Mouse (Mus musculus): Measurements from ENCODE around the gene S100a2. TPM values are rescaled to one million over a fixed set of nuclear protein-coding genes. Genes with fewer than 3 reads are reported as not detected.

S100a2 gene
- total RNA-seq, 2 experiments from 2014 or later, result not detected

DNA sequence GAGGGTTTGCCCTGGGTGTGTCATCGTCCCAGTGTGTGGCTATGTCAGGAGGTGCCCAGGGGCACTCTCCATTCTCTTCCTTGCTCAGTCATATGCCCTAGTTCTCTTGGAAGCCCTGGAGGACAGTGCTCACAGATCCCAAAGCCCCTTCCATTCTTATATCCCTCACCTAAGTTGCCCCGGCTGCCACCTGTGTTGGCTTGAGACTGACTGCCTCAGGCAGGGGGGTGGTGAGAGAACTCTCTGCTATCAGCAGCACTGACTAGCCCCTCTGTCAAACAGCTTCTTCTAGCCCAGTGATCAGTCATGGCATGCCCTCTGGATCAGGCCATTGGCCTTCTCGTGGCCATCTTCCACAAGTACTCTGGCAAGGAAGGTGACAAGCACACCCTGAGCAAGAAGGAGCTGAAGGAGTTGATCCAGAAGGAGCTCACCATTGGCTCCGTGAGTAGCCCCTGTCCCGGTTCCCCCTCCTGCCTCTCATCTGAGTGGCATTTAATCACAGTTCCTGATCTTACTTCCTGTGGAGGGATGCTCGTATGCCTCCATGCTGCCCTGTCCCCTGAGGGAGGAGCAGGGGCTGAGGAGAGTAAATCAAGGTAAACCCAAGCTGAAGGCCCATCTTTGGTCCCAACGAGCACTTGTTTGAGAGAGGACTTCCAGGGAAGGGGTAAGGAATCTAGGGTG, 23.6 kb downstream of the S100a2 start:
- no peak for DNase-seq
- intact Hi-C loops (cut with DNase I; ENCODE audit: low total_unique reads), result no loop called here

DNA sequence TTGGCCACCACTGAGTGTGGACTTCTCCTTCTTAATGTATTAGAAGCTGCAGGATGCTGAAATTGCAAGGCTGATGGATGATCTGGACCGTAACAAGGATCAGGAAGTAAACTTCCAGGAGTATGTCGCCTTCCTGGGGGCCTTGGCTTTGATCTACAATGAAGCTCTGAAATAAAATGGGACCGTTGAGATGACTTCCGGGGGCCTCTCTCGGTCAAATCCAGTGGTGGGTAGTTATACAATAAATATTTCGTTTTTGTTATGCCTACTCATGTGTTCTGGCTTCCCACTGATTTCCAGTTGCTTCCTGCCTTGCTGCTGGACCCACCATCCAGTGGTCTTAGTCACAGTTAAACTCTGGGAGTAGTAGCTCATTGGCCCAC, 24.1 kb downstream of the S100a2 start:
- no peak for DNase-seq
- intact Hi-C loops (cut with DNase I; ENCODE audit: low total_unique reads), result no loop called here

DNA sequence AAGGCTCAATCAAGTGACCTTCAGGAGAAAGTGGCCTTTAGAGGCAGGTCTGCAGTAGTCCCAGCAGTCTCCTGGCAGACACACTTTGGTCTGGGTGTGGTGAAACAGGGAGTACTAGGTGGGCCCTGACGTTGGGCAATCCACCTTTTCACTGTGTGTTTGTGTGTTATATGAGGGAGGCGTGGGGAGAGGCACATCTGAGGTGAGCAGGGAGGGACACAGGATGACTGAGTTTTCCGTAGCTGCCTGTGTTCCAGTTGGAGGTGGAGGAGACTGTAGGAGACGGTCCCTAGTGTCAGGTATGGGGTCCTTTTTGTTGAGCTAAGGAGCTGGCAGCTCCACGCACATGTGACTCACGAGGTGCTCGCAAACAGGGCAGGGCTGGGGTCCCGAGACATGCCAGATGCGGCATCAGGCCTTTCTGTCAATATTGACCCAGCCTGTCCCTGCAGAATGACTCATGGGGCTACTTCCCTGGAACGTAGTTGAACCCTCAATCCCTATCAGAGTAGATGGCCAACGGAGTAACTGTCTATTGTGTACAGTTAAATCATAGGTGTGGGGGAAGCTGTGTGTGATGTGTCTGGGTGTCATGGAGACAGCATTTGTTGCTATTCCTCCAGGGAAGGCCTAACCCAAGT, 24.7 kb downstream of the S100a2 start:
- intact Hi-C loops (cut with DNase I; ENCODE audit: low total_unique reads), result loop anchor here (5.0 kb wide), 2 partner anchors 32 to 87 kb away; partner anchors contain the start of gene S100a14
- no peak for DNase-seq

DNA sequence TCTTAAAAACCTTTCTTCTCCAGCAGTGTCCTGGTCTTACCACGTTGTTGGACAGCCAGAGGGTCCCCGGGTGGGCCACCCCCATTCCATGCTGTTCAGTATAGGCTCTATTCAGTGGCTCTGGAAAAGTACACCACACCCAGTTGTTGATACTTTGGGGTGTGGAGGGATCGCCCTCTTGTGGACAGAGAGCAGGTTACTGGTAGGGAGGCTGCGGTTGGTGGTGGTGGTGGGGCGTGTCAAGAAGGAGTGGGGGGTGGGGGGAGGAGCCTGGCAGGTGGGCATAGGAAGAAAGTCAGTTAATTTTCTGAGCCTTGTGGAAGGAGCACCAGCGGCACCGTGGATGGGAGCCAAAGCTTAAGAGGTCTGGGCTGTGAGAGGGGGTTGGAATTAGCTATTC, 25.4 kb downstream of the S100a2 start:
- intact Hi-C loops (cut with DNase I; ENCODE audit: low total_unique reads), result loop anchor here (5.0 kb wide), 2 partner anchors 33 to 88 kb away; partner anchors contain the start of gene S100a14
- DNase-seq, result peak; percentile 78

DNA sequence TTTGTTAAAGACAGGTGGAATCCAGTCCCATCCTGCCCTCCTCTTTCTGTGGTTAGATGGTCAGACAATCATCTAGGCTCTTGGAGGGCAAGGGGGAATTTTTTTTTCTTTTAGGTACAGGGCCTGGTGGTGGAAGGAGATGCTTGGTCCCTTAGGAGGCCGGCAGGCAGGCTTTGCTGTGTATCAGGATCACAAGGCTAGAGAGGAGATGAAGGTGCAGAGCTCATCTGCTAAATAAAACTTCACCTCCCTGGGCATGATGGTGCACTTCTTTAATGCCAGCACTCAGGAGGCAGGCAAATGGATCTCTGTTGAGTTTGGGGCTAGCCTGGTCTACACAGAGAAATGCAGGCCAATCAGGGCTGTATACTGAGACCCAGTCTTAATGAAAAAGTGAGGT, 25.9 kb downstream of the S100a2 start:
- DNase-seq, result no peak
- intact Hi-C loops (cut with DNase I; ENCODE audit: low total_unique reads), result loop anchor here (5.0 kb wide), 2 partner anchors 34 to 89 kb away; partner anchors contain the start of gene S100a14

DNA sequence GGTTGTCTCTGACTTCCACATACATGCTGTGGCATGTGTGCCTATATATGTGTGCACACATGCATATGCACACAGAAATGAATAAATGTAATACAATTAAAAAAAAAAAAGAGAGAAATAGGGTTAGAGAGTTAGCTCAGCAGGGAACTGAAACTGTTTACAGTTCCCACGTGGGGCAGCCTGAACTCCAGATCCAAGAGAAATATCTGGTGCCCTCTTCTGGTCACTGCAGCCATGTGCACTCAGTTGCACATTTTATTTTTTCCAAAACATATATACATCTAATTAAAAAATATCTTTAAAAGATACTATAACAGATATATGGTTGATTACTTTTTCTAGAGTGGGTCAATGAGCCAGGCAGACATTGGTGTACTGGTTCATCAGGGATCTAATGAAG, 27.5 kb downstream of the S100a2 start:
- DNase-seq, result no peak
- intact Hi-C loops (cut with DNase I; ENCODE audit: low total_unique reads), result loop anchor here (5.0 kb wide), 2 partner anchors 35 to 90 kb away; partner anchors contain the start of gene S100a14

DNA sequence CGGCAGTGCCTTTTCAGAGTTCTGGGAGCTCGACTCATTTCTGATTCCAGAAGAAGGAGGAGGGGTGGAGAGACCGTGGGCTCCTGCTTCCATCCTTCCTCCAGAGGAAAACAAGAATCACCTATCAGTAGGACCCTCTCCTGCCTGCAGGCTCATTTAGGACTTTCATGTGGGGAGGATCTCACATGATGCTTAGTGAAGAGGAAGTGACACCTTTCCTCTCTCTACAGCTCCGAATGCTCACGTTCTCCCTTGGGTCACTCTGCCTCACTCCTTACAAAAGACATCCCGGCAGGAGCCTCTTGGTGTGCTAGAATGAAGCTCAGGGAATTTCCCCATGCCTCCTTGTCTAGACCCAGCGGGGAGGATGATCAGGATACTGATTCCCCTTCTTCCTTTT, 31.5 kb downstream of the S100a2 start:
- no peak for DNase-seq
- intact Hi-C loops (cut with DNase I; ENCODE audit: low total_unique reads), result no loop called here

DNA sequence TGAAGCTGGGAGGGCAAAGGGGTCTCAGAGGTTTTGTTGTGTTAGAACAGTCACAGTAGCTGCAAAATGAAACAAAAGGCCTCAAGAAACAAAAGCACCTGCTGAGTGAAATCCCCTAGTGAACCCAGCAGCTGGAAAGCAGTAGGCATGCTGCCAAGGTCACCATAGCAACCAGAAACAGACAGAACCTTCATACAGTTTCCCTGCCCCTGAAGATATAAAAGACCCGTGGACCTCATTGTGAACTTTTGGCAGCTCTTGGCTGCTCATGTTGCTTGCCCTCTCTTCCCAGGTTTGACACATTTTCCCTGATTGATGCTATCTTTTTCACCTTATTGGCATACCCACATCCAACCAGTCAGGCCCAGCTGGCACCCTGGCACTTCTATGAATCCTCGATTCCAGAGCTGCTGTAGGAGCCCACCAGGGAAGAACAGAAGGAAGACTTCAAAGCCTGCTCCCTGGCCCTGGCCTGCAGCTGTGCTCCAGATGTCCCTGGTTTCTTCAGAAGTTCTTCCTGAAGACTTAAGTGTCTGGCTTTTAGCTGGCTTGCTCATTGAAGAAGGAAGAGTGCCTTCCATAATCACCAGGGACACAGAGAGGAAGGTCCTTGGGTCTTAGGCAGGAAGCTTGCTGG, 33.5 kb downstream of the S100a2 start:
- intact Hi-C loops (cut with DNase I; ENCODE audit: low total_unique reads), result no loop called here
- peak; percentile 63 for DNase-seq

DNA sequence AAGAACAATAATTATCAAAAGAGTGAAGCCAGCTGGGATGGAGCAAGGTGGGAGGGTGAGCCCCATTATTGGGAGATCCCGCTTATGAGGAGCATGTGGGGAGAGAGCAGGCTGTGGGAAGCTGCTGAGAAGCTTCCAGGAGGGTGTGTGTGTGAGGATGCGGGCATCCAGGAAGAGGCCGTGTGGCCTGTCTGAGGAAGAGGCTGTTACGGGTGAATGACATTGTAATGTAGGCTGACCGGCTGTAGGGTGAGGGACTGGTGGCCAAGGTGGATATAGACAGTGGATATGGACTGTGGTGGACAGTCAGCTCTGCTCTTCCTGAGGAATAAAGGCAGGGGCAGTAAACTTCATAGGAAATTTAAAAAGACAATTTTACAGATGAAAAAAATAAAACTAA, 35.4 kb downstream of the S100a2 start:
- intact Hi-C loops (cut with DNase I; ENCODE audit: low total_unique reads), result no loop called here
- no peak for DNase-seq

DNA sequence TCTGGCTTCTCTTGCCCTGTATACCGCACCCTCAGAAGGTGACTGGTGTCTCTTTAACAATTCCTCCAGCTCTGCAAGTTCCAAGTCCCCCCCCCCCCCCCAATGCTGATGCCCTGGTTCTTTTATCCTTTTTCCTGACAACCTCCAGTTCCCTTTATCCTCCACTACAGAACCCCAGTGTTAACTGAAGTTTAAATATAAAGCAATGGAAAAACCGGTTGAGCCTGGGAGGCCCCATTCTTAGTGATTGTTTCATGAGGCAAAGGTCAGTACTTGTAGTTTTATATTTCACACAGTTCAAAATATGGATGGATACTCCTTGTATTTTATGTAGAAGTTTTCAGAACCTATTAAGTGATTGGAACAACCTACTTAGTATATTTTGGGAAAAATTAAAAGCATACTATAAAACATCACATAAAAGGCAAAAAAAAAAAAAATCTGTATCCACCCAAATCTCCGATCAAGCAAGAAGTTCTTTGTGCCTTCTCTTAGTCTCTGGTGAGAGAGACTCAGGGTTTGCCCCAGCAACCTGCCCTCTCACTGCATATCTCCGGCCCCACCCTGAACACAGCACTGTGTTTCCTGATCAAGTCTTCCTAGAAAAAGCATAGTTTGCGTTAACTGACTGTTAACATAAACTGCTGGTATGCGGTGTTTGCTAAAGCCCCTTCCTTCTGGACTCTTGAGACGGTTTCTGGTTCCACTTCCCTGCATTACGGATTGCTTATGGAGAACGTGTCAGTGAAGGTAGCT, 36.4 kb downstream of the S100a2 start:
- intact Hi-C loops (cut with DNase I; ENCODE audit: low total_unique reads), result no loop called here

DNA sequence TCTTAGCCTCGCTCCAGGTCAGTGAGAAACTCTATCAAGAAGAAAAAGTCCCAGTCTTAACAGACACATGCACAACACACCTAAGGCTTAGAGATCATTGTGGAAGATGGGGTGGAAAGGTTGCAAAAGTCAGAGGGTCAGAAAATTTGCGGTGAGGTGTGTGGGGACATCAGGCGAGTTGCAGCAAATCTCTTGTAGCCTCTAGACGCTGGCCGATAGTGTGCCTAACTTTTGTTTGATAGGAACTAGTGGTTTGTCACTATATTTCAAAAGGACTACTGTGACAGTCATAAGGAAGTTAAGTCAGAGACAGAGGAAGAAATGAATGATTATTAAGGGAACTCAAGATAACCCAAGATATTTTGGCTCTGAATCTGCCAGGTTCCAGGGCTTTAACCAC, 37.3 kb downstream of the S100a2 start:
- intact Hi-C loops (cut with DNase I; ENCODE audit: low total_unique reads), result no loop called here
- DNase-seq, result no peak

More for the DNA sequence above, 36.4 kb downstream of the S100a2 start:
- no peak for DNase-seq

DNA sequence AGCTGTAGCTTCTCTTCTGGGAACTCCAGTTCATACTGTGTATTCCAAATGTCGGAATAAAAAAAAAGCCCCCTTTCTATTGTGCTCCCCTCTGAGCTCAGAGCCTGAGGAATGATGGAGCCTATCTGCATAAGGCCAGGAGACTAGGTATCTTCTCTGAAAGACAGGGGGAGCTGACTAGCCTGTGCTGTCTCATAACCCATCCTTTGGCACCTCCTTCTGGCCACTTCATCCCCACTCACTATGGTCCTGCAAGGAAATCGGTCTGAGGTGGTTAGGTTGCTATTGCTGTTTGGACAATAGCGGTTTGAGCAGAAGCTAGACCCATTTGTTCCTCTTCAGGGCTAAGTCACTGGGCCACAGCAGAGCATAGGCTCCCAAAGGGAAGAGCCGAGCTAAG, 37.8 kb downstream of the S100a2 start:
- DNase-seq, result no peak
- intact Hi-C loops (cut with DNase I; ENCODE audit: low total_unique reads), result no loop called here

DNA sequence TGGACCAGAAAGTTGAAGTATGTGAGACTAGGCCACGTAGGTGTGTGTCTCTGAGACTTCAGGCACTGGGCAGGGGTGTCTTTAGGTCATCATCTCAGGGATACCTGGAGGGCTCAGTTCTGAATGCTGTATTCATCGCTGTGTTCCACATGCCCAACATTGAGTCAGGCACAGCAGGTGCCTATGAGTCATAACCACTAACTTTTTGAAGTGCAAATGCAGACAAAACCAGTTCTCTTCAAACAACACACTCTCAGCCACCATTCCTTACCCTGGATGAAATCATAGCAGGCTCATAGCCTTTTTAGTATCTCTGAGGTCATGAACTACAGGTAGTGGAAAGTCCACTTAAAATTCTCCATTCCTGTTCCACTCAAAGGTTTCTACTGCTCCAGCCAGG, 39.3 kb downstream of the S100a2 start:
- DNase-seq, result no peak
- intact Hi-C loops (cut with DNase I; ENCODE audit: low total_unique reads), result no loop called here

DNA sequence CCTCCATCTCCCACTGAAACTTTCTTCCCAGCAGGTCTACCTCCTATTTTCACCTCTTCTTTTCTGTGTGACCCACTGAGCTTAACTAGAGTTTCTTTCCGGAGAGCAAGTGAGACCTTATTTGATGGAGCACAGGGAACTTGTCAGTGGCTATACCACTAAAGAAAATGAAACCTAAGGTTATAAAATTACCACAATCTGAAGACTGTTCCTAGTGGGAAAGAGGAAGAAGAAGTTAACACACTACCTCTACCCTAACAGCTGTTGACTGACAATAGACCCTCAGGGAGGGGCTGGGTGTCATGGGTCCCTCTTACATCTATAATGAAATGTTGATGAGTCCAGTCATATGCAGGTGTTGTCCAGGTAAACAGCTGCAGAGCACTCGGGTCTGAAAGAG, 41.9 kb downstream of the S100a2 start:
- intact Hi-C loops (cut with DNase I; ENCODE audit: low total_unique reads), result no loop called here
- DNase-seq, result no peak

DNA sequence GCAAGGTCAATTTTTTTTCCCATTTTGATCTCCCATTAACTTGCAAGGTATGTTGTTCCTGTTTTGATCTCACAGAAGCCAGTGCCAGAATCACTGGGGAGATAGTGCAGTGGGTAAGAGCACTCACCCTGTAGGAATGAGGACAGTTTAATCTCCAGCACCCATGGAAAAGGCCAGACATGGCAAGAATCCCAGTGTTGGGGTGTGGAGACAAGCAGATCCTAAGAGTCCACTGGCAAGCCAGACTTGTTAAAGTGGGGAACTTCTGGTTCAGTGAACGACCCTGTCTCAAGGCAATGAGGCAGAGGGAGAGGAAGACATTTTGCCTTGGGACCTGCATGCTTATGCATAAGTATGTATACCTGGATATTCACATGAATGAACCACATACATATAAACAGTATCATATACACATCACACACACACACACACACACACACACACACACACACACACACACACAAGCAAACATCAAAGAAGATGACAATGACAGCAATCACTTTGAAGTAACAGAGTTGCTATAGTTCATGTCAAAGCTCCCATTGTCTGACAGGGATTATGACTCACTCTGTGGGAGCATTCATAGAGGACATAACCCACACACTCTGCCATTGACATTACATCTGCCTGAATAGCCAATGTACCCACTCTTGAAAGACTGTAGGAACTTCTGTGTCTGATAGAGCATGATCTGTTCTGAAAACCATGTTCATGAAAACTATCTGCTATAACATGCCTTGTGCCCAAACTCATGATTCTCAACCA, 48.6 kb downstream of the S100a2 start:
- intact Hi-C loops (cut with DNase I; ENCODE audit: low total_unique reads), result no loop called here
- DNase-seq, result no peak

DNA sequence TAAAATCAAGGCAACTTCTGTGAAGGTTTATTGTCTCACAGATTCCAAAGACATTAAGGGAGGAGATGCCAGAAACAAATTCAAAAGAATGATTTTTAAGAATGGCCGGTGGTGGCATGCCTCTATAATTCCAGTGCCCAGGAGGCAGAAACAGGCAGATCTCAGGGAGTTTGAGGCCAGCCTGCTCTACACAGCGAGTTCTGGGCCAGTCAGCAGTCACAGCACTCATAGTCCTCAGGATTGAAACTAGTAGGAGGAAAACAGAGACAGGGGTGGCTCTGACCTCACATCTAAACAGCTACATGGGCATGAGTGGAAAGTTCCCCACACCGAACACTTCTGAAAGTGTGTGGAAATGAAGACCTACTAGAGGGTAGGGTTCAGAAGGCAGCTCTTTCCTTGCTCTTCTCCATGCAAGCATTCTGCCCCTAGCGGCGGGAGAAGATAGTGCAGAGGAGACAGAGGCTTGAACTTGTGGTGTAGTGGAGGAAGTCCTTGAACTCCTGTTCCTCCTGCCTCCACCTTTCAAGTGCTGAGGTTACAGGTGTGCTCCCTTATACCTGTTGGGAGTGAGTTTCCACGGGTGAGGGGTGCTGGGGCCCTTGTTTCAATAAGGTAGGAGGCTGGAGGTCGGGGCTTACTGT, 49.6 kb downstream of the S100a2 start:
- intact Hi-C loops (cut with DNase I; ENCODE audit: low total_unique reads), result no loop called here
- no peak for DNase-seq

DNA sequence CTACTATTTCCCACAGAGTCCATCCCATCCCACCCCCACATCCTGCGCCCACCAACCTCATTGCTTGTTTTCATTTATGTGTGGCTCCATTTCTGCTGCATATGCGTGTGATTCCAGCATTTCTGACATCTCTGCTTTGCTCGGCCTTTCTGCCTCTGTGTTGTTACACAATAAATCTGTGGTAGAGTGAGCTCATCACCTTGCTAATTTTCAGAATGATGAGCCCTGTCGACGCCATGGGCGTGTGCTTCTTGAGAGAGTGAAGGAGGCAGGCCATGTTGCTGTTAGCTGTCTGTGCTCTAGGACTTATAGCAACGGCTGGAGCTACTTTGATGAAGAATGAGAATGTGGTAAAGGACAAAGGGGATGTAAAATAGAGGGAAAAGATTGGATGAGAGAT, 50.9 kb downstream of the S100a2 start:
- no peak for DNase-seq
- intact Hi-C loops (cut with DNase I; ENCODE audit: low total_unique reads), result no loop called here

All from gastrocnemius, postnatal 14 days (tissue).